Mouse (Mus musculus) heart, embryonic 13.5 days (tissue): ENCODE measurements around the gene March6. TPM values are rescaled to one million over a fixed set of nuclear protein-coding genes. Genes with fewer than 3 reads are reported as not detected.

Experiments
- ATAC-seq: fragments of 200-750 bp; cut with Nextera tagmentation; 2 replicates; pipeline ENCODE4 v1.8.0; 2017; ENCODE audit warnings: moderate TSS enrichment; ENCODE audit not compliant: insufficient number of reproducible peaks, low FRiP score, low TSS enrichment; ENCODE audit errors: extremely low read depth
- H3K27ac ChIP-seq: fragments of 300-500 bp; sonication (generic); replicated peaks from 2 replicates; pipeline ENCODE4 v1.5.1; 2015; ENCODE audit warnings: moderate library complexity, mild to moderate bottlenecking, inconsistent platforms
- H3K27me3 ChIP-seq: fragments of 300-500 bp; sonication (generic); replicated peaks from 2 replicates; pipeline ENCODE4 v1.6.1; 2015; ENCODE audit warnings: mild to moderate bottlenecking, inconsistent platforms
- H3K36me3 ChIP-seq: fragments of 300-500 bp; sonication (generic); 2 replicates; pipeline ENCODE4 v1.6.1; 2015; ENCODE audit warnings: mild to moderate bottlenecking, inconsistent platforms
- H3K4me1 ChIP-seq: fragments of 300-500 bp; sonication (generic); 2 replicates; pipeline ENCODE4 v1.6.1; 2015; ENCODE audit warnings: inconsistent platforms
- H3K4me2 ChIP-seq: fragments of 300-500 bp; sonication (generic); 2 replicates; pipeline ENCODE4 v1.6.1; 2015; ENCODE audit warnings: inconsistent platforms, mild to moderate bottlenecking, moderate library complexity
- H3K4me3 ChIP-seq: fragments of 300-500 bp; sonication (generic); 2 replicates; pipeline ENCODE4 v1.5.1; 2015; ENCODE audit warnings: moderate library complexity, mild to moderate bottlenecking, inconsistent platforms
- H3K9ac ChIP-seq: fragments of 300-500 bp; sonication (generic); 2 replicates; pipeline ENCODE4 v1.6.1; 2015; ENCODE audit warnings: inconsistent platforms, mild to moderate bottlenecking, moderate library complexity
- H3K9me3 ChIP-seq: fragments of 300-500 bp; sonication (generic); 2 replicates; pipeline ENCODE4 v1.6.1; 2016; ENCODE audit warnings: inconsistent platforms
- WGBS: fragments of 180-500 bp; shearing (Covaris S2); methylation state at CpG from one replicate; pipeline ENCODE4 v1.1.7; 2015; ENCODE audit warnings: mixed read lengths; 5-methylcytosine and 5-hydroxymethylcytosine counted together
- polyA plus RNA-seq: library from polyadenylated mRNA; unstranded; fragments of >200 nt; fragmentation: Nextera tagmentation; extraction: Ambion mirVana; gene quantifications from 2 replicates; pipeline ENCODE4 v1.2.1, GENCODE M21; 2015

The March6 gene
- polyA plus RNA-seq, 1 experiment from 2014 or later = 23.9 TPM

DNA sequence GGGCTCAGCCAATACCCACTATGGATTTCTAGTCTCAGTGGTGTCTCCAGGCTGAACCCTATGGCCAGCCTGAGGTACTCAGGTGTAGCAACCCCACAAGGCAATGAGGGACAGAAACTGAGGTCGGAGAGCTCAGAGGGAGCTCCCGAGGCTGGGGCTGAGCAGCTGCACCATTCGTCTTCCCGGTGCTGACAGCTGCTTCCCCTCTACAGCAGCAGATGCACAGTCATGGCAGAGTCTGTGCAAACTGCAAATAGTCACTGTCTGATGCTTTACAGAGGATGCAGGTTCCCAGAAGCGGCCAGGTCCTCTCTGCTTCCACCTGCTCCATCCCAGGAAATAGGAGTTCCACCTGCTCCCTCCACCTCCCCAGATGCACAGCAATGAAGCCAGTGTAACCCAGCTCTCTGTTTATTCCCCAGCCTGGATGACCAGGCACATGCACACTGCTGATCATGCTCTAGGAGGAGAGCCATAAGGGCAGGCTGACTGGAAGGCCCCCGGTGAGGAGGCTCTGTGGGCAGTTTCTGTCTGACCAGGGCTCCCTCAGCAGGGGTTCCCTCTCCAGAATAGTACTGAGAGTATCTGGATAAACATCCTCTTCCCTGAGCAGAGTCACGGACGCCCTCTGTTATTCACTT lies 104.7 kb downstream of the March6 start:
- ATAC-seq = no peak
- H3K27me3 ChIP-seq = 0 out of 2 replicates have a peak, but pooled peaks cover 2% of the 10 kb centered on the region
- no peak overlapping the region for H3K9ac ChIP-seq
- no peak overlapping the region for H3K4me3 ChIP-seq
- no peak overlapping the region for H3K27ac ChIP-seq
- H3K36me3 ChIP-seq = no peaks in the 10 kb centered on the region
- WGBS = 23% methylated on average over 8 of the region's 8 CpGs
- no peak overlapping the region for H3K4me2 ChIP-seq
- no peaks in the 10 kb centered on the region for H3K9me3 ChIP-seq
- peaks cover 13% of the 10 kb centered on the region for H3K4me1 ChIP-seq

DNA sequence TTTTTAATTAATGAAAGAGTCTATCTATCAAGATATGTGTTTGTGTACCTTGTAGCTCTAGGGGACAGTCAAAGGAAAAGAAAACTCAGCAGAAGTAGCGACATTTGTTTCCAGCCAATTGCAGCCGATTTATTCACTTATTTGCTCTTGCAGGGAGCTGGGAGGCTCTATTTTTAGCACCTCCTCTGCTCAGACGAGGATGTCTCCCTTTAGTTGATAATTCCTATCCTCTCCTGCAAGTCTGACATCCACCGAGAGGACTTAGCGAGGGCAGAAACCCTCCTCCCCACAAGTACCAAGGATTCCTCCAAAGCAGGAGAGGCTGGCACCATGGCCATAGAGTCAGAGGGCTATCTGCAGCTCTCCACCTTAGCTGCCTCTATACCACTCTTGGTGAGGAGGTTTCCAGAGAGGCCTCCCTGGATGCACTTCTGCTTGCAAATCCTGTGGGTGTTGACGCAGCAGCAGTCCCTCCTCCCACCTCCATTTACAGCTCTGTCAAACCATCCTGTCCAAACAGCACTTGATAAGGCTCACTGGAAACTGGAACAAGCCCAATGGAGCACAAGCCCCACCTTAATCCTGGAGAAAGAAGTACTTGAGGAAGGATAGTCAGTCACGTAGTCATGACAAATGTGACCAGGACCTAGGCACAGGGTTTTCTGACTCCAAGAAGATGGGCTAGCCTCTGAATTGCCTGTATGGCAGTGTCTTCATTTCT lies 108.0 kb downstream of the March6 start:
- Histone ChIP-seq H3K4me3 (0 out of 2 replicates have a peak overlapping the region, but pooled peaks have one; percentile 13), H3K9me3 (no peaks in the 10 kb centered on the region), H3K27me3 (no peaks in the 10 kb centered on the region), H3K4me2 (peak overlapping the region; percentile 58), H3K4me1 (peaks cover 24% of the 10 kb centered on the region), H3K27ac (peak overlapping the region; percentile 88), H3K36me3 (no peaks in the 10 kb centered on the region), H3K9ac (0 out of 2 replicates have a peak overlapping the region, but pooled peaks have one; percentile 40)
- peak; percentile 40; the same call in 1 of the 2 replicates for ATAC-seq
- WGBS = 11% methylated on average over 7 of the region's 7 CpGs

DNA sequence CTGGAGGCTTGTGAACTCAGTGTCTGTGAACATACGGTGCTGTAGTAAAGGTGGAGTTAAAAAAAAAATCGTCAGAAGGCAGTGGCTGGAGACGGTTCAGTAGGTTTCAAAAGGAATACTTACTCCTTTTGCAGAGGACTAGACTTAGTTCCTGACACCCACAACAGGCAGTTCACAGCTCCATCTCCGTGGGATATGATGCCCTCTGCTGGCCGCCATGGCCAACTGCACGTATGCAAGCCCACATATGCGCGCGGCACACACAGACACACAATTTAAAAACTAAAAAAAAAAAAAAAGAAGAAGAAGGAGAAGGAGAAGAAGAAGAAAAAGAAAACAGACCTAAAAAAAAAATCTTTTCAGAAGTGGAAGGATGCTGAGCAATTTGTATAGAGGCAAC lies 111.8 kb downstream of the March6 start:
- H3K4me3 ChIP-seq = no peak overlapping the region
- H3K27me3 ChIP-seq = no peaks in the 10 kb centered on the region
- 28% methylated on average over 9 of the region's 9 CpGs for WGBS
- H3K27ac ChIP-seq = no peak overlapping the region
- no peak overlapping the region for H3K9ac ChIP-seq
- ATAC-seq = no peak
- H3K9me3 ChIP-seq = no peaks in the 10 kb centered on the region
- peaks cover 29% of the 10 kb centered on the region for H3K4me1 ChIP-seq
- H3K4me2 ChIP-seq = peak overlapping the region; percentile 55
- H3K36me3 ChIP-seq = no peaks in the 10 kb centered on the region

DNA sequence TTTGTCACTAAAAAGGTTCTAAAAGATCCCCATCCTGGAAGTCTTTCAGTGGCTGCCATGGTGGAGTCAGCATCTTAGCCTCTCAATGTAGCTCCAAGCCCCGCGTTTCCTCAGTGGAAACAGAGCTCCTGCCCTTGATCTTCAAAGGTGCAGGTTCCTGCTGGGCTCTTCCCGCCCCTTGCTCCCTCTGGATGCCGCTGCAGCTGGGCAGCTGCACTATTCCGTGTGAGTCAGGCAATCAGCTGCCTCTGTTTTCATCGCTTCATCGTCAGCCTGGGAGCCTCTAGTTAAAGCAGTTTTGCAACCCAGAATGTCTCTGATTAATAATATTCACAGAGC lies 112.2 kb downstream of the March6 start:
- Histone ChIP-seq H3K27me3 (no peaks in the 10 kb centered on the region), H3K27ac (peak overlapping the region; percentile 3; the same call in 1 of the 2 replicates), H3K9ac (no peak overlapping the region), H3K4me2 (peak overlapping the region; percentile 55), H3K36me3 (no peaks in the 10 kb centered on the region), H3K4me1 (peaks cover 29% of the 10 kb centered on the region), H3K9me3 (no peaks in the 10 kb centered on the region), H3K4me3 (peak overlapping the region; percentile 11)
- 15% methylated on average over 7 of the region's 7 CpGs for WGBS
- ATAC-seq = no peak

DNA sequence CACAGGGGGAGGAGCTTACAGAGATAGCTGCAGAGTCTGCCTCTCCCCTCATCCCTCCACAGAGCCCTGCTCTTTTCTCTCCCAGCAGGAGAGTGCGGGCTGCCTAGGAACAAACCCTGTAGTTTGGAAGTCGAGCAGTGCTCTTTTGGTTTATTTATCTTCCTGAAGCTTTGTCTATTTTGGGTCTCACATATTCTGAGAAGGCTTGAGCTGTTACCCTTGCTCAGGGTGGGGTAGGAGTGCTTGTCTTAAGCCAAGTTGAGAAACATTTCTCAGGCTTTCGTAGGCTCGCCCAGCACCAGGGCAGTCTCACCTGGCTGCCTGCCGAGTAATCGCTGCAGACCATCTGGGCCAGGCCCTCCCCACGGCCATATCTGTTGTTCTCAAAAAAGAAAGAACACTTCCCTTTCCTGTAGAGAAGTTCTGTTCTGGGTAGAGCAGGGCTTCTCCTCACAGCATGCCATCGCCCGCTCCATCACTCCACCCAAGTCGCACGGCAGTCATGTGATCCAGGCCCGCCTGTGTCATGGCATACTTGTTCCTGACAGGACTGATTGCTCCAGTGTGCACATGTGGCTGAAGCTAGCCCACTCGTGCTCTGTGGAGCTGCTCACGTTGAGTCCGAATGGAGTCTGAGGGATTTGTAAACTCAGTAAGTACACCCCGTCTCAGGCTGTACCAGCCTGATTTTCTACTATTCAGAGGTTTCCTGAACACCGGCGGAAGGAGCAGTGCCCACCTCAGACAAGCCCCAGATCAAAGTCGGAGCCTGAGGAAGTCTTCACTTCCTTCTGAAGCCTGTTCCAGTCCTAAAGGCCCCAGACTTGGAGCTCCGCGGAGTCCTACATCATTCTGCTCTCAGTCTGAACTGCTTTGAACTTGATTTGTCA lies 112.8 kb downstream of the March6 start:
- no peak for ATAC-seq
- Histone ChIP-seq H3K27me3 (no peaks in the 10 kb centered on the region), H3K9me3 (no peaks in the 10 kb centered on the region), H3K27ac (peak overlapping the region; percentile 3; the same call in 1 of the 2 replicates), H3K4me1 (peaks cover 29% of the 10 kb centered on the region), H3K36me3 (no peaks in the 10 kb centered on the region), H3K4me3 (peak overlapping the region; percentile 11), H3K9ac (0 out of 2 replicates have a peak overlapping the region, but pooled peaks have one; percentile 0), H3K4me2 (peak overlapping the region; percentile 55)
- WGBS = 31% methylated on average over 21 of the region's 21 CpGs

DNA sequence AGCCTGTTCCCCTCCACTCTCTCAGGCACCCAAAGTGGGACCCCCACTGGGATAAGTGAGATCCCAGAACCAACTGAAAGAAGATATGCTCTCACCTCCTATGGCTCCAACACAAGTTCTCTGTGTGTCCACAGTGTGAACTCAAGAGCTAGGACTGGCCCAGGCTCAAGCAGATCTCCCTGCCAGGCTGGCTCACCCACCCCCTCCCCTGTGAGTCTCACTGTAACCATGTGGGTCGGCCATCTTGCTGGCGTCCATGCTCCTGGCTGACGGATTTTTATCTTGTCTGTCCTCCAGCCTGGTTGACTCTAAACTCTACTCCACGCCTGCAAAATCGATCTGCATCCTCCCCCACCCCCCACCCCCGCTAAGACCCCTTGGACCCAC lies 113.5 kb downstream of the March6 start:
- Histone ChIP-seq H3K4me1 (peaks cover 26% of the 10 kb centered on the region), H3K27ac (no peak overlapping the region), H3K9ac (no peak overlapping the region), H3K27me3 (no peaks in the 10 kb centered on the region), H3K4me2 (peak overlapping the region; percentile 55), H3K36me3 (no peaks in the 10 kb centered on the region), H3K4me3 (no peak overlapping the region), H3K9me3 (no peaks in the 10 kb centered on the region)
- ATAC-seq = no peak
- 48% methylated on average over 6 of the region's 6 CpGs for WGBS

DNA sequence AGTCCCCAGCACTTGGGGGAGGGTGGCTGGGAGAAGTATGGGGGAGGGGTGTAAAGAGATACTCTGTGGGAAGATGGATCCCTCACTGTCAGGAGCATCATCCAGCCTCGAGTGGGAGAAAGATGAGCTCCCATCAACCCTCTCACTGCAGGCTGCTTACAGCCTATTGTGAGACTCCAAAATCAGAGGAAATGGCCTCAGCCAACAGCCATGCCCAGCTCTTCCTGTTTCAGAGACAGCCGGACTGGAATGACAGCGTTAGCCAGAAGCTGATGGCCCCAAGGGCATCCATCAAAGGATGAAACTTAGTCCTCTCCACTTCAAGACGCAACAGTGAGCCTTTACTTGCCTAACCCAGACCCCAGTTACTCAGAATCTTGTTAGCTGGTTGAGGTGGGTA lies 115.7 kb downstream of the March6 start:
- H3K9me3 ChIP-seq = no peaks in the 10 kb centered on the region
- no peaks in the 10 kb centered on the region for H3K27me3 ChIP-seq
- no peak for ATAC-seq
- H3K9ac ChIP-seq = no peak overlapping the region
- H3K4me3 ChIP-seq = no peak overlapping the region
- 52% methylated on average over 4 of the region's 4 CpGs for WGBS
- no peak overlapping the region for H3K27ac ChIP-seq
- no peaks in the 10 kb centered on the region for H3K36me3 ChIP-seq
- H3K4me2 ChIP-seq = no peak overlapping the region
- peaks cover 27% of the 10 kb centered on the region for H3K4me1 ChIP-seq

DNA sequence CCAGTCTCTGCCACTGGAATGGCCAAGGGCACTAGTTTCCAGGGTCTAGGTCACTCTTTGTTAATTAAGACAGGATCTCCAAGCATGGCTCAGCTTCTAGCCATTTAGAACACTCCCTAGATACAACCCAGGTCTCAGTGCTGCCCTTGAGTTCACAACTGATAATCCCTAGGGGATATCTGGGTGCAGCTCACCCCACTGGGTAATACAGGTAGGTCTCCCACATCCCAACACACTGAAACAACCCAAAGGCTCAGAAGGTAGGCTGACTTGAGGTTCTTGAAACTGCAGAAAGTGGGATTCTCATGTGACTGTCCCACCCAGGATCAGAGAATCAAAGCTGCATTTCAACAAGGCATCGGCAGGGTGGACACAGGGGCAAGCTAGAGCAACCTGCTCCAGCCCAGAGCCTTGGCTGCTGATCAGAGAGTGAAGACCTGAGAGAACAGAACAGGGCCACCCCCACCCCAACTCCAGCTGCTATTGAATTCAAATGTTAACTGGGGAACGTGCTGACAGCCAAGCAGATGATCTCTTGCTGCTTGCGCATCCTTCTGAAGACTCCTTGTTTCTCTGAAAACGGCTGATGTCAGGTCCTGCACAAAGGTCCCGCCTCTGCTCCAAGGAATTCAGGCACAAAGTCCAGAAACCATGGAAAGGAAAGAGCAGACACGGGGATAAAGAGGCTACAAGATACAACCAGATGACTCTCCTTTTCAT lies 116.5 kb downstream of the March6 start:
- H3K27ac ChIP-seq = no peak overlapping the region
- no peak overlapping the region for H3K4me2 ChIP-seq
- H3K9ac ChIP-seq = no peak overlapping the region
- 41% methylated on average over 6 of the region's 6 CpGs for WGBS
- H3K36me3 ChIP-seq = no peaks in the 10 kb centered on the region
- H3K4me3 ChIP-seq = no peak overlapping the region
- H3K4me1 ChIP-seq = peaks cover 27% of the 10 kb centered on the region
- no peak for ATAC-seq
- H3K27me3 ChIP-seq = no peaks in the 10 kb centered on the region
- H3K9me3 ChIP-seq = no peaks in the 10 kb centered on the region

DNA sequence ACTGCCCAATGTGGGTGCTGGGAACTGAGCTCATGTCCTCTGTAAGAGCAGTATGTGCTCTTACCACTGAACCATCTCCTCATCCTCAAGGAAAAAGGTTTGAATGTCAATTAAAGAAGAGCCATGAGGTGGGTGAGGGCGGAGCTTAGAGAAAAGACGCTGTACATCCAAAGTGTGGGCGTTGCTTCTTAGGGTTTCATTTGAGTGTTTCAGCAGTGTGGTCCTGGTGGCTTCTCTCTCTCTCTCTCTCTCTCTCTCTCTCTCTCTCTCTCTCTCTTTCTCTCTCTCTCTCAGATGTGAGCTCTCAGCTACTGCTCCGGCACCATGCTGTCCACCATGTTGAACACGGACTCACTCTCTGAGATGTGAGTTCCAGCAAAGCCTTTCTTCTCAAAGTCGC lies 117.2 kb downstream of the March6 start:
- H3K4me2 ChIP-seq = no peak overlapping the region
- H3K4me3 ChIP-seq = no peak overlapping the region
- H3K9ac ChIP-seq = no peak overlapping the region
- H3K36me3 ChIP-seq = no peaks in the 10 kb centered on the region
- WGBS = 85% methylated on average over 6 of the region's 6 CpGs
- ATAC-seq = no peak
- H3K27ac ChIP-seq = no peak overlapping the region
- peaks cover 25% of the 10 kb centered on the region for H3K4me1 ChIP-seq
- no peaks in the 10 kb centered on the region for H3K27me3 ChIP-seq
- no peaks in the 10 kb centered on the region for H3K9me3 ChIP-seq

DNA sequence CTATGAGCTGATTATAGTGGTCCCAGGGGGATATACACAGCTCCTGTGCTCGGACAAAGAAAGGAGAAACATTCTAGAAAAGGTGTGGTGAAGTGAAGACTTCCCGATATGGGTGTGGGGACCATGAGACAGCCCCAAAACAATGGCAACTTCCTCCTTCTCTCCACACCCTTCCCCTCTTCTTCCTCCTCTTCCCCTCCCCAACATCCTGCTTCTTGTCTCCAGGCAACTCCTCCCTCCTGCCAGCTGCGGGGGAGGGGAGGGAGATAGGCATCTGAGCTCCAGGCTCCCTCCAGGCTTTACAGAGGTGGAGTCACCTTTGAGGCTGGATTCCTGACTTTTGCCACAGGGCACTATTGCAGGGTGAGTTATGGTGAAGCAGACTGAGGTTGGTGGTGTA lies 117.9 kb downstream of the March6 start:
- Histone ChIP-seq H3K27me3 (no peaks in the 10 kb centered on the region), H3K9me3 (no peaks in the 10 kb centered on the region), H3K36me3 (no peaks in the 10 kb centered on the region), H3K27ac (no peak overlapping the region), H3K4me1 (peaks cover 18% of the 10 kb centered on the region), H3K4me2 (no peak overlapping the region), H3K4me3 (no peak overlapping the region), H3K9ac (no peak overlapping the region)
- WGBS = 40% methylated on average over 3 of the region's 3 CpGs
- ATAC-seq = no peak

DNA sequence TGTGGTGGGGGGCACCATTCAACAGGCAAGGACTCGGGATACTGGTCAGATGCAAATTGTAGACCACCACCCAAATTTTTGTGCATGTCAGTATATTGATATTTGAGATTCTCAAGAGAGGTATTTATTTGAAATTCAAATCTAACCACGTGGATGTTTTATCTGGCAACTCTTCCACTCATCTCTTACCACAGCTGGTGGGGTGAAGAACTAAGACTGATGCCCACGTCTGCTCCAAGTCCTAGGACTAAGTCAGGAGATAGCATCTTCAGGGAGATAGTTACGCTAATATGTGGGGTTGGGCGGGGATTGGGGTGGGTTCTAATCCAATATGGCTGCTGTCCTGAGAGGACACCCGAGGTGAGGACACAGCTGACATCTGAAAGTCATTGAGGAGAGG lies 118.4 kb downstream of the March6 start:
- Histone ChIP-seq H3K27me3 (no peaks in the 10 kb centered on the region), H3K4me1 (peaks cover 17% of the 10 kb centered on the region), H3K9ac (no peak overlapping the region), H3K4me3 (no peak overlapping the region), H3K9me3 (no peaks in the 10 kb centered on the region), H3K27ac (no peak overlapping the region), H3K36me3 (no peaks in the 10 kb centered on the region), H3K4me2 (no peak overlapping the region)
- ATAC-seq = no peak
- 75% methylated on average over 6 of the region's 6 CpGs for WGBS
